Mouse (Mus musculus) bone marrow macrophage, adult 2 months (primary cell): Measurements from ENCODE around the gene Tcp11x2.

Source experiments
- CTCF ChIP-seq: IDR thresholded peaks from 2 replicates; pipeline ENCODE4 v1.5.1; 2012; ENCODE audit warnings: low read depth, mild to moderate bottlenecking, low read length, moderate library complexity
- POLR2A ChIP-seq: IDR thresholded peaks from 2 replicates; pipeline ENCODE4 v1.6.1; 2012; ENCODE audit warnings: mild to moderate bottlenecking, low read depth, low read length, borderline replicate concordance

GRCm38 (mm10) chrX:135712845-135713244 is 19.3 kb upstream of the Tcp11x2 start:
- TF ChIP-seq POLR2A (no peak), CTCF (no peak)
